Mouse (Mus musculus) lung, postnatal 25 days (tissue): ENCODE results near the gene Gm49354.
"Not testable (repeated sequence)": the region's sequence is repeated elsewhere in the genome, so short reads cannot be mapped to it uniquely, and the experiment has no call there.

Experiments
- DNase-seq: peaks from one replicate; pipeline ENCODE4 v3.0.0; 2022; ENCODE audit warnings: low spot score

Gm49354 gene

GRCm38 (mm10) chr13:59782145-59782544 is at the start of gene Gm49354:
Gene Gm49354 (minus strand): TSS chr13:59782245.
- no peak for DNase-seq

GRCm38 (mm10) chr13:59825966-59826365 is 43.9 kb upstream of the Gm49354 start:
- DNase-seq = no peak

DNA sequence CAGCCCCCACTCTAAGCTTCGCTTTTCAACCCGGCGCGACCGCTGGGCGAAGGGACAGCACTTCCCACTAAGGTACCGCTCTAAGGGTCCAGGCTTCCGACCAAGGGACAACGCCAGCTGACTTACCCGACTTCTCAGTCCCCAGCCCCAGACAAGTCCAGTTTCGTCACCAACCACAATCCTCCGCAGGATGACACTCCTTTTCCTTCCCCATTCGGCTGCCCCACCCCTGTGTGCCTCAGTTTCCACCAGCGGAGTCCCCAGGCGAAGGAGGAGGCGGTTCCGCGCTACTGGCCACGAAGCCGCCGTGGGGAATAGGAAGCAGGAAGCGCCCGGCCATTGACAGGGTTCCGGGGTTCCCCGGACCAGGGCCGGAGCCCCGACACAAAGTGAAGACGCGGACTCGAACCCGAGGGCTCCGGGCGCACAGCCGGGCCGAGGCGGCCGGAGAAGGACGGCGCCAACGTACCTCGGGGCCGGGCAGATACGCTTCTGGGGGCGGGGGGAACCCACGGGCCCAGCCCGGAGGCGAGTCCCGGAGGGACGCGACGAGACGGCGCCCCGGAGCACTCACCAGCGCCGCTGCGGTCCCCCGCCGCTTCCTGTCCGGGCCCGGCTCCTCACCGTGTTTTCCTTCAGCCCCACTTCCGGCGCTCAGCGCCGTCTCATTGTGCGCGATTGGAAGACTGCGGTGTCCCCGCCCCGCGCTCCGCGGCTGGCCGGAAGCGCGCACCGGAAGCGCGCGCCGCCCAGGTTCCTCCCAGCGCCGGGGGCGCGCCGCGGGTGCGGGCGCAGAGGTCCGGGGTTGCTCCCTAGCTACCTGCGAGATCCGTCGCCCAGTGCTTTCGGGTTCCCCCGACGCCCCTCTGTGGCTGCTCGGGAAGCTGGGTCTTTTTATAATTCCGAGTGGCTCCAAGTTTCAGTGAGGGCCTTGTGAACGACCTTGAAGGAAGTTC is 40.7 kb upstream of the Gm49354 start, which contains the start of gene Tut7:
Gene Tut7, minus strand, starts transcription at position 641 of the 956 bp plus-strand sequence.
- DNase-seq = peak; percentile 94

DNA sequence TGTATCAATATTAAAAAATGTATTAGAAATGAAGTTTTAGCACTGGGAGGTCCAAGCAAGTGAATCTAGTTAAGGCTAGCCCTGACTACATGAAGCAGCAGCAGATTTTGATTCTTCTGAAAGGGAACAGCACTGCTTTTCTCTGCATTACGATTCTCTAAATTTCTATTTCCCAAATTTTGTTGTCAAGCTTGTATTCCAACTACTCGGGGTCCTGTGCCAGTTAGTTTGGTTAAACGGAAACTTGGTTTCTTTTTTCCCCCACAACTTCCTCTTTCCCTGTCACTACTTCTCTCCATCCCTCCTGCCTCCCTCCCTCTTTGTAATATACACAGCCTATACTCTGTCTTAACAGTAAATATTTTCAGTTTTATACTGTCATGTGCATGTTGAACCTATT is 38.8 kb upstream of the Gm49354 start:
- peak; percentile 14 for DNase-seq

GRCm38 (mm10) chr13:59820114-59820513 is 38.1 kb upstream of the Gm49354 start:
- peak; percentile 56 for DNase-seq

DNA sequence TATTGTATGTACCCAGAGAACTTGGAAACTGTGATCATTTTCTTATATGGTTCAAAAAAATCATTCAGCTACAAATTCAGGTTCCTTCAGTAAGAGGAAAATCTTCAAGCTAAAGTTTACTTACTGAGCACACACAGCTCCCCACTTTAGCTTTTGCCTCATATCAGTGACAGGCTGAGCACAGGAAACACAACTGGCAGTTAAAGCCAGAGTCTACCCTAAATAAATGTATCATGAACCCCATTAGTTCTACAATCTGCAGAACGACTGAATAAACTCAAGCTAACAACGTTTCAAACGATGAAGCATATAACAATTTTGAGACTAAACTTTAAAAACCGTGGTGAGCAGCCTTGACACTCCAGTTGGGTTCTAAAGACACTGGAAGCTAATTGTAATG is 35.3 kb upstream of the Gm49354 start:
- no peak for DNase-seq

GRCm38 (mm10) chr13:59814109-59814591 is 32.1 kb upstream of the Gm49354 start:
- no peak for DNase-seq

DNA sequence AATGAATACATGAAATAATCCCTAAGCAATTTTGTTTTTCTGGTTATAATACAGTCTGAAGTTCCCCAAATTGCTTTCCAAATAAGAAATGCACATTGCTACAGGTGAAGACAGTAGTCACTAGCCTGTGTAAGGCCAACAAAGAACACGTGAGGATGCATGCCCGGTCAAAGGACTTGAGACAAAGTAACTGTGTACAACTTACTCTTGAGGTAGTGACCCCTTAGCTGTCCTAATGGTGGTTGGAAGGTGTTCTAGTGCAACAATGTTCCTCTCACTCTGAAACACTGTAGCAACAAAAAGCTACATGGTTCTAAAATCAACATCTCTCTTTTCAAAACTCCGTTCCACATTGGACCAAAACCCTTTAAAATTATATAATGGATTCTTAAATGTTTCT is 29.5 kb upstream of the Gm49354 start:
- DNase-seq = no peak

DNA sequence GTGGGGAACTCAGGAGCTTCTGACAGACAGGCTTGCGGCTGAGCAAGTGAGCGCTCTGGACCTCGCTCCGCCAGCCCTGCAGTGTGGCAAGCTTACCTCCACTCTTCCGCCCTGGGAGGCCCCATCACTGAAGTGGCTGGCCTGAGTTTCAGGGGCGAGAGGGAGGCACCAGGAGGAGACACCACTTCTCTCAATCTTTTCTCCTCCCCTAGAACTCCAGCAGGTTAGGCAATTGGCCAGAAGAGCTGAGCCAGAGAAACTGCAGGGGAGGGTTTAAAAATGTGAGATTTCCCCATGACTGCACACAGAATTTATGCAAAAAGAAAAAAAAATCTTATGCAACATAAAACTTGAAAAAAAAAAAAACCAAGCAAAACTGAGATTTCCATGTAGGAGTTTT is 19.0 kb upstream of the Gm49354 start:
- DNase-seq = peak; percentile 20

- DNase-seq = no peak
Measured at GRCm38 (mm10) chr13:59800077-59800476, 18.0 kb upstream of the Gm49354 start.

DNA sequence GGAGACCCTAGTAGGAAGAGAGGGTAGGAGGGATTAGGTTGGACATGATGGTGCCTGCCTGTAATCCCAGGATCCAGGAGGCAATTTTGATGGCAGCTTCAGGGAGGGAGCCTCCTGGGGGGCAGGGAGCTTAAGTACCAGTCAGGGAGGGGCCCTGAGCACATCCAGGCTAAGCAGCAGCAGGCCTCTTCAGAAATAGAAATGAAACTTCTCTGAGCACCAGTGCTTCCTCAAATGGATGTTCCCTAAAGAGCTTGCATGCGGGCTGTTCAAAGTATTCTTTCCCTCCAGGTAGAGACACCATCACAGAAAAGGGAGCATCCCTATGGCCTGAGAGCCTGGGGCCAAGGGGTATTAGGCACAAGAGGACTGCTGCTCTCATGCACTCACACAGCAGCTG is 16.3 kb upstream of the Gm49354 start:
- no peak for DNase-seq

DNA sequence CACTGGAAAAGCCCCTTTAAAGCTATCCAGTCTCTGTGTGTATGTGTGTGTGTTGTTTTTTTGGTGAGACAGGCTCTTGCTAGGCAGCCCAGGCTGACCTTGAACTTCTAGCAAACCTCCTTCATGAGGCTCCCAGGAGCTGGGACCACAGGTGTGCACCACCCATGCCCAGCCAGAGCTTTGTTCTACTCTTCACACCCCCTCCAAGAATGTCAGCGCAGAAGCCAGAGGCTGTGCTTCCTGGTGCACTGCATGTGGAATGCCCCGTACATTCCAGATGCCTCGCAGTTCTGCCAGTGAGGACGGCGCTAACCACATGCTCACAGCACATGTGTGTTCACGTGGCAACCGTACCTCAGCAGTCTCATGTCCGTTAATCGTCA is 14.4 kb upstream of the Gm49354 start:
- no peak for DNase-seq

DNA sequence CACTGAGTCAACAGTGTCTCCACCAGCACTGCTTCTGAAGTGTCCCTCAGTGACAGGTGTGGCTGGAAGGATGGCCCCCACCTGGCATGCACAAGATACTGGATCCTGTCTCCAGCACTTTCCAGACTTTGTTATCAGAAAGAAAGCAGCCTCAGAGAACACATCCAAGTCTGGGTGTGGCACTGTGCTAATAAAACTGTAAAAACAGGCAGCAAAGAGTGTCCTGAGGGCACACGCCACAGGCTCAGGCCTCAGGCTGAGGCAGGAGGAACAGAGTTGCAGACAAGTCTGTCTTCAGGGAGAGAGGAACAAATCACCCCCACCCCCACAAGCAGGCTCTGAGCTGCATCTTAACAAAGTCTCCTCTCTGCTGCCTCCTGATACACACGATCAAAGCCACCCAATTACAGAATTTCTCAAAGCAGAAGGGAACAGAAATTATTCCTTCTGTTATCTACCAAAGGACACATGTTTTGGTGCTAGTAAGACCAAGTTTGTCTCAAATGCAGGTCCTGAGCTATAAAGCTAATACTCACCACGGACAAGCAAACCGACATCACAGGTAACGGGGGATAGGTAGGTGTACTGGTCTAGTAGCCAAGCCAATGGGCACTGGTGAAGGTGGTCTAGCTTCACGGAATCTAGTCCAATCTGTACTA is 13.9 kb upstream of the Gm49354 start:
- no peak for DNase-seq

DNA sequence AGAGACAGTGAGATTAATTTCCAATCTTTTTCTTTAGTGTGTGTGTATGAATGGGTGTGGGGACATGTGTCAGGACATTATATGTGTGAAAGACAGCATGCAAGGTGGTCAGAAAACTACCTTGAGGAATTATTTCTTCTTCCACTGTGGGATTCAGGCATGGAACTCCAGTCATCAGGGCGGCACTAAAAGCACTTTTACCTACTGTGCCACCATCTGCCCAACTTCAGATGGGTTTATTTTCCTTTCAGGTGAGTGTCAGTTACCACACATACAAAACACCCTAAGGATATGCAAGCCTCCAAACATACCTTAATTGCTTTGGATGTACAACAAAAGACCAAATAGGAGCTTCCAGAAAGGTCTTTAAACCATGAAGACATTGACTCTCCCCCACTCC is 12.7 kb upstream of the Gm49354 start:
- DNase-seq = no peak

DNA sequence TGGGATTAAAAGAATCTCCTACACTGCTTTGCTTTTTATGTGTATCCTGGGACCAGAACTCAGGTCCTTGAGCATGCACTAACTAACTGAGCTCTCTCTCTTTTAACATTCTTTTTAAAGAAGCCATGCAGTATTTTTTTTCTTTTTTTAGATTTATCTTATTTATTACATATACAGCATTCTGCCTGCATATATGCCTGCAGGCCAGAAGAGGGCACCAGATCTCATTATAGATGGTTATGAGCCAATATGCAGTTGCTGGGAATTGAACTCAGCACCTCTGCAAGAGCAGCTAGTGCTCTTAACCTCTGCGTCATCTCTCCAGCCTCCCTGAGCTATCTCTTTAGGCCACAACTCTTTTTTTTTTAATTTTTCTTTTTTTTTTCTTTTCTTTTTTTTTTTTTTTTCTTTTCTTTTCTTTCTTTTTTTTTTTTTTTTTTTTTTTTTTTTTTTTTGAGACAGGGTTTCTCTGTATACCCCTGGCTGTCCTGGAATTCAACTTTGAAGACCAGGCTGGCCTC is 2.2 kb downstream of the Gm49354 start:
- DNase-seq = not testable (repeated sequence)

DNA sequence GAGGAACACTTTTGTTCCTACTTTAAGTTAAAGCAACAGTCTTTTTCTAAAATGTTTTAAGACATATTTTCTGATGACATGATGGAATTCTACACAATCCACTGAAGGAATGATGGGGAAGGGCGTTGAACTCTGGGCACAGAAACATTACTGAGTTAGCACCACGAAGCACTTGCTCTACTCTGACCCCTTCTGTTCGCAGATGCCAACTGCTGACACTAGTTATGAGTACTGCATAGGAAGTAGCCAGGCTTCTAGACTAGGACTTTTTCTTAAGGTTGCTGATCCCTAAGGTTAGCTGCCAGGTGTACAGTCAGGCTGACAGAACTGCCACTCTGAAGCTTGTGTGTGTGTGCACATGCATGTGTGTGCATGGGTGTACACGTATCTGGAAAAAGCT is 2.8 kb downstream of the Gm49354 start:
- no peak for DNase-seq

DNA sequence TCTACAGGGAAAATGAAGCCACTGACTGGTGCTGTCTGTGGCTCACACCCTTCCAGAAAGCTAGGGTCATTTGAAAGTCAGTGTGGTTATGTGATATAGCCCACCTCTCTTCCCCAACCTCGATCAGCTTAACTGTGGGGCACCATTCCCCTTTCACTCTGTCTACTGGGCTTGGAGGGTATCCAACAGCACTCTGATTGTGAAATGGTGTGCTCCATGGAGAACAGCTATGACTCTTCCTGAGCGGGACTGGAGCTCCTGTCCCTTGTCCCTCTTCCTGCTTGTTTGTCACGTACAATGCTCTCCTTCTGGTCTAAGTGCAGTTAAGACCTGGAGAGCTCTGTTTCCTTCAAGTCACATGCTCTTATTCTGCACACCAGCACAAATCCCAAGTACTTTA is 6.9 kb downstream of the Gm49354 start:
- DNase-seq = peak; percentile 22

- DNase-seq = peak; percentile 80
Measured at GRCm38 (mm10) chr13:59771257-59771656, 10.8 kb downstream of the Gm49354 start.

DNA sequence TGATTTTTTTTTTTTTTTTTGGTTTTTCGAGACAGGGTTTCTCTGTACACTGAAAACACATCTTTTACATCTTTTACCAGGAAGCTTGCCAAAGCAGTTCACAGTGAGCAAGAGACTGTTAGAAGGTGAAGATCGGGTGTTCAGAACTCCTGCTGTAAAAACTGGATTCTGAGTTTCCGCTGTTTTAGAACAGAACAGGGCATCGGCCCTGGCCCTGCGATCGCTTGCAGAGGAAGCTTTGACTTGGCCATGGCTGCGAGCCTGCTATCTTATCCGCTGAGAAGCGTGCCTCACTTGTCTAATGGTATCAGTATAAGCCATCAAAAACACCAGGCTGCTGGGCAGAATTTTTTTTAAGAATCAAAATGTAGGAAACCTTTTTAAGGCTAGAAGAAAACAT is 11.2 kb downstream of the Gm49354 start:
- DNase-seq = no peak

GRCm38 (mm10) chr13:59770164-59770562 is 11.9 kb downstream of the Gm49354 start:
- DNase-seq = peak; percentile 87

GRCm38 (mm10) chr13:59769296-59770163 is 12.5 kb downstream of the Gm49354 start, which contains the start of gene Isca1:
Gene Isca1 (minus strand): TSS chr13:59769810.
- DNase-seq = peak; percentile 99

DNA sequence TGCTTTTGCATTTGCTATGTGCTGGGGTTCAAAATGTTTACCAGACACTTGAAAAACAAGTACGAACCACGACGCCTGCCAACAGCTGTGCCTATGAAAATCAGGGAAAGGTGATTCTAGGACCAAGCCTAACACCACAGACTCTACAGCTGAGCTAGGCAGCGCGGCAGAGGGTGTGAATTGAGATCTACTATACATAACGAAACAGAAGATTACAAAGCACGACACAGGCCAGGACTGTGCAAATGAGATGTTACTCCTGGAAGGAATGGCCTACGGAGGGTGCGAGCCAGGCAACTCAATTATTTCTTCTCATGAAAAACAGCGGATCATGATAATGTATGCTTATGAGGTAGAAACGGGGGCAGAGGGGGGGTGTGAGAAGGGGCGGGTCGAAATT is 13.5 kb downstream of the Gm49354 start:
- no peak for DNase-seq
